Mouse (Mus musculus): ENCODE data around the gene Aire. TPM values are rescaled to one million over a fixed set of nuclear protein-coding genes. Genes with fewer than 3 reads are reported as not detected.

Gene Aire
- under 1 TPM in 1 of 2 experiments, not detected in 1; 0.28 TPM for total RNA-seq (2021)

DNA sequence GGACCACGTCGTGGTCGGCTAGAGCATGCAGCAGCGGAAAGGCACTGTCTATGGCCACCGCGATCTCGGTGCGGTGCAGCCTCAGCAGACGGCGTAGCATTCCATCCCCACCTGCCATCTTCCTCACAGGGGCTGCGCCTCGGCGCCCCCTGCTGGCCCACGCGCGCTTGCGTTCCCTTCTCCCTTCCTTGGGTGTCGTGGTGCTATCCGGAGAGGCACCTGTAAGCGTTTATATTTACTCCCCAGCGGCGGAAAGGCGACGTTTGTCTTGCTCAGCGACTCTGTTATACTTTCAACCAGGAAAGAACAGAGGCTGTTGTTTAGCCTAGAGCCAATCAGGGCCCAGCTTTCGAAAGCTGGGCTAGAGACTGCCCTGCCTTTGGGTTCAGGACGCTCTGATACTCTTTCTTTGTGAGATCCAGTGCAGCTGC is at the start of gene Aire:
Aire (minus strand) TSS at position 205 of the 431 bp plus-strand sequence.
- intact Hi-C loops (cut with DNase I): no loop called here
- peak in 1 of 2 experiments; percentile 65 for DNase-seq (ENCODE audit: extremely low spot score in 1 of 2, low spot score in 2 of 2)

GRCm38 (mm10) chr10:78092725-78093029 is 49.3 kb upstream of the Aire start:
- no peak for DNase-seq (ENCODE audit: extremely low spot score in 1 of 2, low spot score in 2 of 2)
- intact Hi-C loops (cut with DNase I): no loop called here

GRCm38 (mm10) chr10:78091865-78092724 is 48.7 kb upstream of the Aire start:
- intact Hi-C loops (cut with DNase I): no loop called here
- DNase-seq (ENCODE audit: extremely low spot score in 1 of 2, low spot score in 2 of 2): no peak

DNA sequence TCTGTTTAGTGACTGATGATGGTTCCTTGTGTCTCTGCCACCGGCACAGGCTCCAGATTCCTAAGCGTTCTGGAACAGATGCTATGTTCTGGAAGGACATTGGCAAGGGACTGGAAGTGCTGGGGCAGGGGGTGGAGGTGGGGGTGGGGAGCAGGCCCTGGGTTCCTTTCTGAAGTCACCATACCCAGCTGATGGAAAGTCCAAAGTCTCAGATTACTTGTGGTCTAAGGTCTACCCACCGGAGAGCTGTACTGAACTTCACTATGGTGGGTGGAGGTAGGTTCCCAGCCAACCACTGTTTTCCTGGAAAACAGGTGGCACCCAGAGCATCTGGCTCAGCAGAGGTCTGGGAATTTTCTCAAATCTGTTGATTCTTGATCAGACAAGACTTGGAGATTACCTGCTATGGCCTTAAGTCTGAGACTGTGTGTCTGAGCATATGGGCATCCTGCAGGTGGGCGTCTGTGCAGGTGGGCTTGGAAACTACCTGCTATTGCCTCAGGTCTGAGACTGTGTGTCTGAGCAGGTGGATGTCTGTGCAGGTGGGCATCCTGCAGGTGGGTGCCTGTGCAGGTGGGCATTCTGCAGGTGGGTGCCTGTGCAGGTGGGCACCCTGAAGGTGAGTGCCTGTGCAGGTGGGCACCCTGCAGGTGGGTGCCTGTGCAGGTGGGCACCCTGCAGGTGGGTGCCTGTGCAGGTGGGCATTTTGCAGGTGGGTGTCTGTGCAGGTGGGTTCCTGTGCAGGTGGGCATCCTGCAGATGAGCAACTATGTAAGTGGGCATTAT is 47.5 kb upstream of the Aire start:
- no peak for DNase-seq (ENCODE audit: extremely low spot score in 1 of 2, low spot score in 2 of 2)
- intact Hi-C loops (cut with DNase I): no loop called here

GRCm38 (mm10) chr10:78090246-78090645 is 46.8 kb upstream of the Aire start:
- intact Hi-C loops (cut with DNase I): no loop called here
- no peak for DNase-seq (ENCODE audit: extremely low spot score in 1 of 2, low spot score in 2 of 2)

DNA sequence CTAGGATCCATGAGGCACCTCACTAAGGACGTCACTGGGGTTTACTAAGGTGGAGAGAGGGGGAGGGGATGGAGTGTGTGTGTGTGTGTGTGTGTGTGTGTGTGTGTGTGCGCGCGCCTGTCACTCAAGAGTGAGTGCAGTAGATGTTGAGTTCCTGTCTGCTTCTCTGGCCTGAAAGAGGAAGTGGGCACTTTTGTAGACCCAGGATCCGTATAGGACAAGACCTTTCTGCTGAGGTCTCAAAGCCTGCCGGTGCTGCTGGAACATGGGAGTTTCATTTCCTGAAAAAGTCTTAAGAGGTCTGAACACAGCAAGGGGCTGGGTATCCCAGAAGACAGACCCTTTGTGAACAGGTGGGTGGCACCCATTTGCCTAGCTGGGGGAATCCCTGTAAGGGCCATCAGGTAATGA is 43.7 kb upstream of the Aire start:
- DNase-seq (ENCODE audit: extremely low spot score in 1 of 2, low spot score in 2 of 2): peak in 1 of 2 experiments; percentile 9
- intact Hi-C loops (cut with DNase I): no loop called here

DNA sequence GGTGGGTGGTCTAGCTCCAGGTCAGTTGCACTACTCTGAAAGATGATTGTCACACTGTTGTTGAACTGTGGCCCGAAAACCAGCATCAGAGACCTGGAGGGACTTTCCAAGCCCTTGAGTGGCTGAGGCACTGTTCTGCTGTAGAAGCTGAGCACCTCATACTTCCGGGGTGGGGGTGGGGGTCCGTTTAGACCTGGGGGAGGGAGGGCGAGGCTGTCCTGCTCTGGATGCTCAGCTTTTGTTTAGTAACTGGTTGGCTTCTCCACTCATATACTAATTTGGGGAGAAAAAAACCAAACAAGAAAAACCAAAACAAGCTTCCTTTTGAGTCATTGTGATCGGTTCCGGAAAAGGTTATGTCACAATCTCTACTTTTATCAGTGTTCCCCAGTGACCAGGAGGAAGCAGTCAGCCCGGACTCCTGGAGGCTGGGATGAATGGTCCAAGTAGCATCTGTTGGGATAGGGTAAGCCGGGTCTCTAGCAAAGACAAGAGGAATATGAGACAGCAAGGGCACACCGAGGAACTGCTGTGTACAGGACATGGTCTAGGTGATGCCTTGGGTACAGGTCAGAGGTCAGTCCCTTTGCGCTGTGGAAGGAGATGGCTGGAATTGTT is 43.1 kb upstream of the Aire start:
- DNase-seq (ENCODE audit: extremely low spot score in 1 of 2, low spot score in 2 of 2): no peak
- intact Hi-C loops (cut with DNase I): no loop called here

DNA sequence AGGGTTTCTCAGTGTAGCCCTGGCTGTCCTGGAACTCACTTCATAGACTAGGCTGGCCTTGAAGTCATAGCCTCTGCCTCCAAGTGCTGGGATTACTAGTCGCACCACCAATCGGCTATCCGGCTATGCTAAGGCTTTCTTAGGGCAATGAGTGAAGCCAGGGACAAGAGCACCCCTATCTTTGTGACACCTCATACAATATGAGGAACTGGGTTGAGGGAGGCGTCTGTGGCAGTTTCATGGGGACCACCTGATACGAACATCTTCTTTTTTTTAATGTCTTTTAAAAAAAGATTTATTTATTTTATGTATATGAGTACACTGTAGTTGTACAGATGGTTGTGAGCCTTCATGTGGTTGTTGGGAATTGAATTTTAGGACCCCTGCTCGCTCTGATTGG is 42.3 kb upstream of the Aire start:
- intact Hi-C loops (cut with DNase I): no loop called here
- DNase-seq (ENCODE audit: extremely low spot score in 1 of 2, low spot score in 2 of 2): no peak

- DNase-seq (ENCODE audit: extremely low spot score in 1 of 2, low spot score in 2 of 2): no peak
- intact Hi-C loops (cut with DNase I): no loop called here
Measured at GRCm38 (mm10) chr10:78084073-78084472, 40.7 kb upstream of the Aire start.

DNA sequence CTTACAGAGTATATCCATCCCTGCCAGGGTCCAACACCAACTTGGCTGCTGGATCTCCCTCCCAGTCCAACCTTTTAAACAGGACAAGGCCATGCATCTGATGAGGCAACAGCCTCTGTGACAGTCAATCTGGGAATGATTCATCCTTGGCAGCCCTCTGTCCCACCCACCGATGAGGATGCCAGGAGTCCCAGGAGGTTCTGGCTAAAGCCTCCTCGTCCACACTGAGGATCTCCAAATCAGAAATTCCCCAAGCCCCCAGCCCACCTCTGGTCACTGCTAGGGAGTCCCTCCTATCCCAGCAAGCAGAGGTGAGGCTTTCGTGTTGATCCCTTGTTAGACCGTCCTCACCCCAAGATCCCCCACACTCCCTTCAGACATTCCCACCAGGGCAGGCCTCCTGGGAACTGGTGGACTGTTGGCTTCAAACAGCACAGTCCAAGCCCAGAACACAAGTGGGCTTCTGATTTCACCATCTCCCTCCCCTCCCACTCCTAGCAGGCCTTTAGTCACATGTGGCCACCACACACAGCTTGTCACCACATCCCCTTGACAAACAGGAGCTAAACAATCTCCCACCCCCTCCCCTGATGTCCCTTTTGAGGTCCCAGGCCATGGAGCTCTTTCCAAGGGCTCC is 36.7 kb upstream of the Aire start:
- intact Hi-C loops (cut with DNase I): no loop called here
- no peak for DNase-seq (ENCODE audit: extremely low spot score in 1 of 2, low spot score in 2 of 2)

GRCm38 (mm10) chr10:78078276-78078675 is 34.9 kb upstream of the Aire start:
- intact Hi-C loops (cut with DNase I): no loop called here
- no peak for DNase-seq (ENCODE audit: extremely low spot score in 1 of 2, low spot score in 2 of 2)

DNA sequence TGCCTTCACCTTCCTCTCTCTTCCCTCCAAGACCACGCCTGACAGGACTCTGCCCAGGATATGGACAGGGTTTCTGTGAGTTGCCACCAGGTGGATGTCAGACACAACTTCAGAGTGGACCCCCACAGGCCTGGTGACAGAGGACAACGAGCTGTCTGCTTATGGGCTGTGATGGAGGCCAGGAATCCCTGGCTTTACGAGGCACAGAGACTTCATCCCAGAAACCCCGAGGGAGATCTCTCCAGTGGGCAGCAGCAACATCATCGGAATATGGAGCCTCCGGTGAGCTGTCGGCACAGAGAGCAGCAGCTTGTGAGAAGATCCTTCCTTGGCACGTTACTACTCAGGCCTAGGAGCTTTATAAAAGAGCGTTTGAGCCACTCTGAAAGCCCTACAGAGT is 34.5 kb upstream of the Aire start:
- DNase-seq (ENCODE audit: extremely low spot score in 1 of 2, low spot score in 2 of 2): no peak
- intact Hi-C loops (cut with DNase I): no loop called here

GRCm38 (mm10) chr10:78074977-78075376 is 31.6 kb upstream of the Aire start:
- intact Hi-C loops (cut with DNase I): no loop called here
- no peak for DNase-seq (ENCODE audit: extremely low spot score in 1 of 2, low spot score in 2 of 2)

DNA sequence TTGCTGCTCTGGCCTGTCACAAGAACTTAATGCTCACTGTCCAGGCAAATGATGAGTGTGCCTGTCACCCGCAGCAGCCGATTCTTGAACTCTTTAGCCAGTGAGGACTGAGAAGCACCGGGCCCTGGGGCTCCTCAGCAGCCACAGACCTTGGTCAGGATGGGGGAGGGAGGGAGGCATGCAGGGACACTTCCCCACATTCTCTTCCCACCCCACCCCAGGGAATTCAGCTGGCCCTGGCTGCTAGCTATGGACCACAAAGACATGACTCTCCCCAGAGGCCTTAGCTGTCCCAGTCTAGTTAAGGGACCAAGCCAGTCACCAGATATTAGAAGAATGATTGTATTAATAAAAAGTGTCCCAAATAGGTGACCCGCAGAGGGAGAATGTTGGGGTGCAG is 30.7 kb upstream of the Aire start:
- DNase-seq (ENCODE audit: extremely low spot score in 1 of 2, low spot score in 2 of 2): no peak
- intact Hi-C loops (cut with DNase I): no loop called here

DNA sequence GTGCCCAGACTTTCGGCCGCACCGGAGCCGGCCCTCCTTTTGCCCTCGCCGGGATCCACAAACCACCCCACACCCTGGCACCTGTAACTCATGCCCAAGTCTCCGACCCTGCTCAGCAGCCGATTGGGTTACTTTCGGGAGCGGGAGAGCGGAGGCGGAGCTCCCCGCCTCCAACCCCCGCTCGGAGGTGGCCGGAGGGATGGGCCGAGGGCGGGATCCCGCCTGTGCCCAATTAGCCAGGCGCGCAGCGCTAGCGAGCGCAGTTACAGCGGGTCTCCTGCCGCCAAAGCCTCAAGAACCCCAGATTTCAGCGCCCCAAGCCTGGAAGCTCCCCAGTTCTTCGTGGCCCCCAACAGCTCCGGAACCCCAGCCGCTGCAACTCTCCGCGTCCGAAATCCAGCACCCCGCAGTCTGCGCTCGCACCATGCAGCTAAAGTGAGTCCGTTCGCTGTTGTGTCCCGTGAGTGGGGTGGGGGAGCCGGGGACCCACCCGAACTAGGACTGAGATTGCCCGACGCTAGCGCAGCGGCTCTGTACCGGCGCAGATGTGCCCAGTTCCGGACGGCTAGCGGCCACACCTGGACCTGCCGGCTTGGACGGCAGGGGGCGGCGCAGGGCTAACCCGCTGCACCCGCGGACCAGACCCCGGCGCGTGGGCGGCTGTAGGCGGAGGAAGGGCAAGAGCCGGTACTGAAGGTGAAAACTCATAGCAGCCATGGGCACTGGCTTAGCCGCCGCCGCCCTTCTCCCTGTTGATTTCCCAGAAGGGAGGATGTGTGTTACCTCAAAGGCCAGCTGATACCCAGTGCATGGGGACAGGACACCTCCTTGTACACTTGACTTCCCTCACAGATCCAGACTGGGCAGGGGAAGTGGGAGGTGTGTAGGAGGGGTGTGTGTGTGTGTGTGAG is 25.9 kb upstream of the Aire start, which contains the start of gene Icosl:
Icosl (plus strand) TSS at position 202 of the 911 bp plus-strand sequence.
- intact Hi-C loops (cut with DNase I): no loop called here
- peak; percentile 5 to 88 for DNase-seq (ENCODE audit: extremely low spot score in 1 of 2, low spot score in 2 of 2)

GRCm38 (mm10) chr10:78068541-78068940 is 25.1 kb upstream of the Aire start:
- DNase-seq (ENCODE audit: extremely low spot score in 1 of 2, low spot score in 2 of 2): no peak
- intact Hi-C loops (cut with DNase I): no loop called here

DNA sequence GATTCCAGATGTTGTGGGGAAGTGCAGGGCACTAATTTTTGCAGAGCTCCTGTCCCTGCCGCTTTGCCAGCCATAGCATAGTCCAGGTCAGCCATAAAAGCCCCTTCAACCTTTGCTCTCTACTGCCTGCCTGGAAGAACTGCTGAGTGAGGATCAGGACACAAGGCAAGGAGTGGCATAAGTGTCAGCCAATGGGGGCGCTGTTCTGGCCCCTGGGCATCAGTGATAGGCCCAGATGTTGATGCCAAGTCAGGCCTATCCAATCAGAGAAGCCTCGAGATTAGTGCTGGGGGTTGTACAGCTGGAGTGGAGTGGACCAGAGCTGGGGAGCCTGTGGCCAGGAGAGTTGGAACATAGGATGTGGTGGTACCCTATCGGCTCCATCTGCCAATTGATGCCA is 23.8 kb upstream of the Aire start:
- intact Hi-C loops (cut with DNase I): no loop called here
- peak in 1 of 2 experiments; percentile 52 for DNase-seq (ENCODE audit: extremely low spot score in 1 of 2, low spot score in 2 of 2)

DNA sequence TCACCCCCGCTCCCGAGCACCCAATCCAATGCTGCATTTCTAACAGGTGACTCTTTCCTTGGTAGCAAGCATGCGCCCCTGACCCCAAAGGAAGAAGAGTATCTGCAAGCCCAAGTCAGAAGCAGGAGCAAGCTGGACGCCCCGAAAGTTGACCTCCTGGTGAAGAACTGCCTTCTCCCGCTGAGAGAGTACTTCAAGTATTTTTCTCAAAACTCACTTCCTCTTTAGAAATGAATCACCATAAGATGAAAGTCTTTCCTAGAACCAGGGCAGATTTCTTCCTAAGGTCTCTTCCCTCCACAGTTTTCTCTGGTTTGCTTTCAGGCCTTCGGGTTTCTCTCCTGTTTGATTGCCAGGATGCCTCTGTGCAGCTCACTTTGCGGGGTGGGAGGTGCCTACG is 19.7 kb upstream of the Aire start:
- DNase-seq (ENCODE audit: extremely low spot score in 1 of 2, low spot score in 2 of 2): no peak

More for the DNA sequence above, 19.7 kb upstream of the Aire start:
- intact Hi-C loops (cut with DNase I): no loop called here
